Mouse (Mus musculus): ENCODE measurements around the gene Ifih1.

The Ifih1 gene

DNA sequence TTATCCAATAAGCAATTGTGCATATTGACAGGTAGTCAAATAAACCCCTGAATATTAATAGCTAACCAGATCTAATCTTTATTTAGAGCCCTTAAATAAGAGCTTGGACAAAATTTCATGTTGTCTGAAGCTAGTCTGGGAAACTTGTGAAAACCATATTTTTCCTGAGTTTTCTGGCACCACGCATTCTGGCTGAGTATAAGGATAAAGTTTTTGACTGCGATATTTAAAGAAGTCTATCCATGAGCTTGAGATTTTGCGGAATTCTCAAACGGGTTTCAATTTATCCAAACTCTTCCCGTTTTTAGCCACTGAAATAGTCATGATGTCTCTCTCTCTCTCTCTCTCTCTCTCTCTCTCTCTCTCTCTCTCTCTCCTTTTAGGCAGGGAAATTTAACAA lies 98.0 kb downstream of the Ifih1 start:
- no peak for DNase-seq

Measured in right cerebral cortex, adult 18-20 months (tissue).